Mouse (Mus musculus) gastrocnemius, postnatal 25 days (tissue): ENCODE measurements around the gene Odf3b. TPM values are rescaled to one million over a fixed set of nuclear protein-coding genes. Genes with fewer than 3 reads are reported as not detected.

Experiments used
- DNase-seq: peaks from one replicate; pipeline ENCODE4 v3.0.0; 2022
- total RNA-seq, 2 experiments: library from RNA; stranded (reverse); gene quantifications; 1 replicate in 1 of 2; 2 replicates in 1 of 2; pipeline ENCODE4 v1.2.3; 2021

Gene Odf3b
- total RNA-seq, 2 experiments from 2014 or later = 0.32 TPM; not detected in 1

DNA sequence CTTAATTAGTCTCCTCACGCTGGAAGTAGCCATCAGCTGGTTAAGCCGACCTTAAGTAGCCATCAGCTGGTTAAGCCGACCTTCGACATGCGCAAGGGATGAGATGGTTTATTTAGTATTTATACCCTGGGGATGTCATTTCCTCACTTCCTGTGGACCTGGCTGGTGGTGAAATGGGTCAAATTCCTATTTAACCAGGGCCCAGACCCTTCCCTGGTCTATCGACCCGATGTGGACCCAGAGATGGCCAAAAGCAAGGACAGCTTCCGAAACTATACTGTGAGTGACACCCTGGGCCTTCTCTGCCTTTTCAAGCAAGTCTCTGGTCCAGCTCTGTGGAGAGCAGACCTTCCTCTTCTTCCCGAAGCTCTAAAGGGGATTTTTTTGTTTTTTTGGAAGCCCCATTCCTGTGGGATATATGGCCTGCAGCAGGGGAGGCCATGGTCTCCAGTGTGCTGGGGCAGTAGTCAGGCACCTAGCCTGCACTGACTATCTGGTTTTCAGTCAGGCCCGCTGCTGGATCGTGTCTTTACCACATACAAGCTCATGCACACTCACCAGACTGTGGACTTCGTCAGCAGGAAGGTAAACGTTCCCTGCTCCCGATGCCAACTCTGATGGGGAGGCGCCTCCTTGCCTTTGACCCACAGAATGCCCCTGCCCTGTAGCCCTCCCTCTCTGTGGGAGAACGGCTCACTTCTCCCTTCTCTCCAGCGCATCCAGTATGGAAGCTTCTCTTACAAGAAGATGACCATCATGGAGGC lies 44.1 kb downstream of the Odf3b start:
- no peak for DNase-seq

DNA sequence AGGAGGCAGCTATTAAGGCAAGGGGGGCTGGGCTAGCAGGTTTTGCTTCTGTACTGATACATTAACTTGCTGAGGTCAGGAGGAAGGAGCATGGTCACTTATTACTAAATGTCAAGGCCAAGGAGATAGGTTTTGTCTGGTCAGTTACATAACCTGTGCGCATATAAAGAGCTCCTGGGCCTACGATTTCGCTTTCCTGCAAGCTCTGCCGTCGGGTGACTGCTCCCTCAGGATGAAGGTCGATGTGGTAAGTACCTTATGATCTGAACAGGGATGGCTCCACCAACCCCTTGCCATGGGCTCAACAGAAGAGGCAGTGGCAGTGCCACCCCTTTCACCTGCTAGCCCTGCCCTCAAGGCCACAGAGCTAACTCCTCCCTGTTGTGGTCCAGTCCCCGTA lies 44.8 kb downstream of the Odf3b start, which contains the start of gene Miox:
Gene Miox (plus strand): TSS at position 128 of the 400 bp plus-strand sequence.
- no peak for DNase-seq

Other genes starting within 250 kb of the Odf3b start
- gene Mapk12, start 238.6 kb downstream of the Odf3b start, total RNA-seq = 100 to 1,000 TPM; 140 to 157 TPM
- 1 to 10 TPM in 1 of 2 experiments, under 1 TPM in 1; 0.67 to 2.1 TPM for gene Mapk11, start 229.7 kb downstream of the Odf3b start, total RNA-seq
- gene Plxnb2, start 198.5 kb downstream of the Odf3b start, total RNA-seq = 10 to 100 TPM in 1 of 2 experiments, 1 to 10 TPM in 1; 8.5 to 11.9 TPM
- 1 to 10 TPM; 6.6 to 8.4 TPM for gene Dennd6b, start 182.8 kb downstream of the Odf3b start, total RNA-seq
- 10 to 100 TPM; 71.1 to 72.5 TPM for gene Ppp6r2, start 167.7 kb downstream of the Odf3b start, total RNA-seq
- 10 to 100 TPM; 48.1 to 61.0 TPM for gene Sbf1, start 64.0 kb downstream of the Odf3b start, total RNA-seq
- gene Adm2, start 56.6 kb downstream of the Odf3b start, total RNA-seq = not detected
- not detected for gene Miox, start 44.9 kb downstream of the Odf3b start, total RNA-seq
- gene Lmf2, start 23.6 kb downstream of the Odf3b start, total RNA-seq = 10 to 100 TPM in 1 of 2 experiments, 1 to 10 TPM in 1; 9.9 to 13.6 TPM
- gene Ncaph2, start 23.6 kb downstream of the Odf3b start, total RNA-seq = 10 to 100 TPM; 35.1 to 37.0 TPM
- 10 to 100 TPM; 14.7 to 21.8 TPM for gene Sco2, start 5.4 kb downstream of the Odf3b start, total RNA-seq
- gene Tymp, start 2.2 kb downstream of the Odf3b start, total RNA-seq = under 1 TPM; 0.29 to 0.49 TPM
- gene Klhdc7b, start 5.6 kb upstream of the Odf3b start, total RNA-seq = not detected
- not detected for gene Syce3, start 31.2 kb upstream of the Odf3b start, total RNA-seq
- gene Cpt1b, start 46.6 kb upstream of the Odf3b start, total RNA-seq = 100 to 1,000 TPM; 227 to 251 TPM
- under 1 TPM; 0.27 to 0.49 TPM for gene C730034F03Rik, start 50.3 kb upstream of the Odf3b start, total RNA-seq
- not detected for gene Gm44502, start 50.4 kb upstream of the Odf3b start, total RNA-seq
- 10 to 100 TPM; 21.4 to 24.2 TPM for gene Chkb, start 50.6 kb upstream of the Odf3b start, total RNA-seq
- gene Mapk8ip2, start 74.6 kb upstream of the Odf3b start, total RNA-seq = under 1 TPM; 0.29 to 0.31 TPM
- gene Arsa, start 98.1 kb upstream of the Odf3b start, total RNA-seq = 1 to 10 TPM; 4.2 to 4.9 TPM
- 10 to 100 TPM; 12.8 to 17.5 TPM for gene Shank3, start 120.3 kb upstream of the Odf3b start, total RNA-seq
- gene Acr, start 189.0 kb upstream of the Odf3b start, total RNA-seq = under 1 TPM; 0.27 to 0.36 TPM
- 1 to 10 TPM; 1.8 to 1.9 TPM for gene Rabl2, start 212.6 kb upstream of the Odf3b start, total RNA-seq